Mouse (Mus musculus): ENCODE measurements around the gene Xpot.

Gene Xpot

DNA sequence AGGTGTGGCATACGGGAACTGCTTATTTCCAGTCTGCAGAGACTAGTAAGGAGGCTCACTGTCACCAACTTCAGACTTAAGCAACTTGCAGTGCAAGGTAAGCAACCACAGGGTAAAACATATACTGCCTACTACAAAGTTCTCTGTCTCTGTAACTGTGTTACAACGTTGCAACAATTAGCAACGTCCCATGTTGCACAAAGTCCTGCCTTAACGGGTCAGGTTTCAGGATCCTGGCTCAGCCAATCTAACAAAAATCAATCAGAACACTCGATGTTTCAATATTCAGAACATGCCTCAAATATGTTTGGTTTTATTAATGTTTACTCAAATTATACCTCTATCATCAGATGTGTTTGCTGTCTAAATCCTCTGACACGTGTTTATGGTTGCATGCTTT lies 3.7 kb downstream of the Xpot start:
- no peak for DNase-seq (ENCODE audit: low read depth, low spot score)

DNA sequence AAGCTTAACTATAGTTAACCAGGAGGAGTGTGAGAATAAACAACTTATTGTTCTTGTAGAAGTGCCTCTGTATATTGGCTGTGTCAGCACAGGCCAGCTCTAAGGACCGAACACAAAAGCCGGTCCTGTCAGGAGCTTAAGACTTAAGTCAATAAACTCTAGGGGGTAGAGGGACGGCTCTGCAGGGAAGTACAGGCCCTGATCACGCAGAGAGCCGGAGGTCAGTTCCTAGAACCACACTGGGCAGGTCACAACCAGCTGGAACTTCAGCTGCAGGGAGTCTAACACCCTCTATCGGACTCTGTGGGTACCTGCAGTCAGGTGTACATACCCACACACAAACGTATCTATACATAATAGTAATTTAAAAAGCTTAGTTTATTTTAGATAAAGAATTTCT lies 10.2 kb downstream of the Xpot start:
- no peak for DNase-seq (ENCODE audit: low read depth, low spot score)

DNA sequence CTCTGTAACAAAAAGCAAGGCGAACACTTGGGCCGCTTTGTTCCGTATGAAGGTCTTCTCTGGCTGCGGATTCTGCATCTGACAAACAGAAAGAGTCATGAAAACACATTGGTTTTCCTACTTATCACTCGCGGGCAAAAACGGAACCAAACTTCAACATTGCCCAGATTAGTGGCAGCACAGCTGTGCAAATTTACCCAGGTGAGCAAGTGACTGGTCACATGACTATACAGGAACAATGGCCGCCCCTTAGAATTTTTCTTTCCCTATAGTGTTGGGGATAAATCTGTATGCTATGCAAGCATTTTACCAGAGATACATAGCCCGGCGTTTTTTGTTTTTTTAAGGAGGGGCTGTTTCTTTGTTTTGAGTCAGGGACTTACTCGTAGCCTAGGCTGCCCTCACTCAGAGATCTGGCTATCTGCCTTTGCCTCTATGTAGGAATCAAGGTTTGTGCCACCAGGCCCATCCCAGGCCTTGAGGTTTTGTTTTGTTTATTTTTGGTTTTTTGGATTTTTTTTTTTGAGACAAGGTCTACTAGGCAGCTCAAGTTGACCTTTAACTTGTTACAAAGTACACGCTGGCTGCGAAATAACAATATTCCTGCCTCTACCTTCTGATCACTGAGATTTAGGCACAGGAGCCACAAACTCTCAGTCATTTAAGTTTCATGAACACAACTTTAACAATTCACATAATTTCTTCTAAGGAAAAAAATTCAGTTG lies 10.8 kb downstream of the Xpot start:
- DNase-seq (ENCODE audit: low read depth, low spot score) = no peak

DNA sequence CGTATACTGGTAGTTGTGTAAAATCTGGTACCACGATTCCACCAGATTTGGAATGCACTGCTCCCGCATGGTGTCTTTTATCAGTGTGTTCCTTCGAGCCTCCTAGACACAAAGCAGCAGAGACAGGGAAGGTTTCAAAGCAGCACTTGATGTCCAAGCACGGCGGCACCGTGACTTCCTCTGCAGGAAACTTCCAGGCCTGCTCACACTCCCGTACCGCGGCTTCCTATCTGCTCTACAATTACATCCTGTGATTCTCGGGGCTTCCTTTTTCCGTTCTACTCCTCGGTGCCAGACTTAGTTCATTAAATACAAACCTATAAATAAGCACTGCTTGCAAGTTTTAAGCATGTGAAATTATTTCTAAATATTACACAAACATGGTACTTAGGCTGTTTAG lies 12.6 kb downstream of the Xpot start:
- no peak for DNase-seq (ENCODE audit: low read depth, low spot score)

DNA sequence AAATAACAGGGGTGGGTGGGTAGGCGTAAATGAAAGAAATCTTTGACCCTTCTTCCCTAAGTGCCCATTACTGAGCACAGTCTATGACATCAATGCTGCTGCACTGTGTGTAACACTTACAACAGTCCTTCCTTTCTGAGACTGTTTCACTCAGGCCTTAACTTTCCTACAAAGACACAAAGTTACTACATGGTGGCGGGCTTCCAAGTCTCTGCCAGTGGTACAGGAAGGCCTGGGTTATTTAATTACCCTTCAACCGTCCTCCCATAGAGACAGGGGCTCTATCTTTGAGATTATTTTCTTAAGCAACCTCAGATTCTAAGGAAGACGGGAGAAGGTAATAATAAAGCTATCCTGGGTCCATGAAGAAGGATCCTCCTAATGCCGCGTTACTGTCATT lies 13.7 kb downstream of the Xpot start:
- DNase-seq (ENCODE audit: low read depth, low spot score) = no peak

DNA sequence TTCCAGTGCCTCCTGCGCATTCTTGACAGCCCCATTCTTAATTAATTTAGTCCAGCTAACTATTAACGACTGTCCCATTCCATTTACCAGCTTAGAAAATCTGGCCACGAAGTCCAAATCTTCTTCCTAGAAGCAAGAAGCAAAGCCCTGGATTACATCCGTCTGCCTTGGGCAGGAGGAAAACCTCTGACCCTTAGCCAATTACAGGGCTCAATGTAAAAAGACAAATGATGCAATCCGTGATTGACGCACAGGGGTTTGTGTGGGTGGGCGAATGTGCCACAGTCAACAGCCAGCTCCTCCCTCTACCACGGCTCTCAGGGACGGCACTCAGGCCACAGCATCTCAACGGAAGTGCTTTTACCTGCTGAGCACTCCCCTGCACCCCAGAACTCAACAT lies 14.5 kb downstream of the Xpot start:
- DNase-seq (ENCODE audit: low read depth, low spot score) = no peak

DNA sequence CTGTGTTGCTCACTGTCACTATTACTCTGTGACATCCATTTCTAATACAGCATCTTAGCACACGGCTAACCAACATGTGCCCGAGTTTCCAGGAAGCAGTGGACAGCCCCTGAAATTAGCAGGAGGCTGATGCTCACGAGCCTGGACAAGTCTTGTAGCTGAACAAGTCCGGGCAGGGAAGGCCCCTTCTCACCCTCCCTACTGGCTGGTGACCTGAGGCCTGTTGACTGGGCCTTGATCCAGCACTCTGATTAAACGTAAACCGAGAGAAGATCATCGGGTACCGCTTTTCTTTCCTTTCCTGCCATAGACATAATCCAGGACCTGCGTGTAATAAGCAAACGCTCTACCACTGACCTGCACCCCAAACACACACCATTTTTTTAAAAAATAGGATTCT lies 18.0 kb downstream of the Xpot start:
- no peak for DNase-seq (ENCODE audit: low read depth, low spot score)

DNA sequence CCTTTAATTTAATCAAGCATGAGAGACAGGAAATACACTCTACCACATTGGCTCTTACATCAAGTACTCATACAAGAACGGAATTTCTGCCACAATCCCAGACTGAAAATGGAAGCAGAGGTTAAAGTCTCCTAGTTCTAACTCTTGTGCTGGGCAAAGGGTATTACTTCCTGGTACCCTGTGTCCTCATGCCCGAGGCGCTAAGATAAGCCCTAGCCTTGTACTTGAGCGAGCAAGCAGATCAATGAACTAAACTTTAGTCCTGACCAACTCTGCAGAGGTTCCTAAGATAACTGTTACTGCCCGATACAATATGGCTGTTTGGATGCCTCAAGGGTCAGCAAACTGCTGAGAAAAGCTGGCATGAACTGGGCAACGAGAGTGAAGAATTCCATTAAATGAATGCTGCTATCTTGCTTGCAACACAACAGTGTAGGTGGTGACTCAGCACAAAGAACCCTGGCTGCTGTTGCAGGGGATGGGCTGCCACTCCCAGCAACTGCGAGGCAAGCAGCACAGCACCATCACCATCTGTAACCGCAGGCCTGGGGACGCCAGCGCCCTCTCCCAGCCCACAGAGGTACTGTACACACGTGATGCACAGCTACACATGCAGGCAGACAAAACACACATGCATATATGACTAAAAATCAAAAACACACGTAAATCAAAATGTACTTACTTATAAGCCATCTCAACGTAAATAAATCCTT lies 21.3 kb downstream of the Xpot start:
- no peak for DNase-seq (ENCODE audit: low read depth, low spot score)

DNA sequence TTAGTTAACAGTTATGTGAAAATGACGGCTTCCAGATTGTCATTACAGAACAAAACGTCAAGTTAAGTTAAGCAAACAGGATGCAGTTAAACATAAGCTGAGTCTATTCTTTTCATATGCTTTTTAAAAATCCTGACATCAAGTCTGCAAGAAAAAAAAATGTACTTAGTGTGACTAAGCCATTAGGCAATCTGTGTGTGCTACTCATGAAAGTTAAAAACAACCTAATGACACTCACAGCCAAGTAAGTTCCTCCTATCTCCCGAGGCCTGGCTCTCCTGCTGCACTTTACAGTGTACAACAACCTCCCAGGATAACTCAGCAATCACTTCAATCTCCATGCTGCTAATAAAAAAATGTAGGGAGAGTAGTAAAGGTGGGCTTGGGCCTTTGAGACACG lies 22.6 kb downstream of the Xpot start:
- DNase-seq (ENCODE audit: low read depth, low spot score) = no peak

DNA sequence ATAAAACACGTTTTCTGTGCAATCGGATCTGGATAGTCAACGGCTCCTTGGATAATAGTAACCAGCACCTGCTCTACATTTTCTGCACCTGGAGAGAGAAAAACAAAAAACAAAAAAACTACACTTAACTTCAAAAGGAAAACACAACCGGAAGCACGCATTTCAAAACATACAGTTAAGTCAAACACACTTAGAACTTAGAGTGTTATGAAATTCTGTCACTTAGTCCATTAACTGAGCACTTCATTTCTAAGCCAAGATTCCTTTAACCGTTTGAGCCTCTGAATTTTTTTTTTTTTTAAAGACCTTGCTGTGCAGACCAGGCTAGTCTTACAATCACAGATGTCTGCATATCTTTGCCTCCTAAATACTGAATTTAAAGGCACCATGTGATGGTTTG lies 24.9 kb downstream of the Xpot start:
- DNase-seq (ENCODE audit: low read depth, low spot score) = no peak

DNA sequence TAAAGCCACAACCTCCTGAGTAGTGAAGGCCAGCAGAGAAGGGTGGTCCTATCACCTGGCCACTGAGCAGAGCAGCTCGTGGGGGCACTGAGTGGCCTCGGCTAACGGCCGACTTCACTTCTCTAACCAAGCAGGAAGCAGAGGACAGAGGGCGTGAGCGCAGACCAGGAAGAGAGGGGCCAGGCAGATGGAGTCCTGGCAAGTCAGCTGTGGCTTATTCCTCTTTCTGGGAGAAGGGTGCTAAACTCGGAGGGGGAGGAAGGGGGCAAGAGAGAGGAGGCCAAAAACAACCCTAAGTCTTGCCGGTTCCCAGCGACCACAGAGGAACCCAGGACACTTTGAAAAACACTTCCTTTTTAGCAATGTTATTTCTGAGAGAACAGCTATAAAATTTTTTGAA lies 29.6 kb downstream of the Xpot start:
- no peak for DNase-seq (ENCODE audit: low read depth, low spot score)

DNA sequence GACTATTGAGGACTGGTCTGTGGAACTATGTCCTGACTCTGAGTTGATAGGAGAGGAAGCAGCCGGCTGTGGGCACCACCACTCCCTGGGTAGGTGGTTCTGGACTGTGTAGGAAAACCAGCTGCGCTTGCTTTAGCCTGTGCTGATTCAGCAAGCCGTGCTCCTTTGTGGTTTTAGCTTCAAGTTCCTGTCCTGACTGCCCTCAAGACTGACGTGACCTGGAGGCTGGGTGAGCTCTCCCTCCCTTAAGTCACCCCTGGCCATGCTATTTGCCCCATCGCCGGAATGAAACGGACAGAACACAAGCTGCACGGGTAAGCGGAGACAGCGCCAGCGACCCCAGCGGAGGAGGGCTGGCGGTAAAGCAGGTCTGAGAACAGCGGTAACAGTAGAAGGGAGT lies 35.0 kb downstream of the Xpot start:
- no peak for DNase-seq (ENCODE audit: low read depth, low spot score)

DNA sequence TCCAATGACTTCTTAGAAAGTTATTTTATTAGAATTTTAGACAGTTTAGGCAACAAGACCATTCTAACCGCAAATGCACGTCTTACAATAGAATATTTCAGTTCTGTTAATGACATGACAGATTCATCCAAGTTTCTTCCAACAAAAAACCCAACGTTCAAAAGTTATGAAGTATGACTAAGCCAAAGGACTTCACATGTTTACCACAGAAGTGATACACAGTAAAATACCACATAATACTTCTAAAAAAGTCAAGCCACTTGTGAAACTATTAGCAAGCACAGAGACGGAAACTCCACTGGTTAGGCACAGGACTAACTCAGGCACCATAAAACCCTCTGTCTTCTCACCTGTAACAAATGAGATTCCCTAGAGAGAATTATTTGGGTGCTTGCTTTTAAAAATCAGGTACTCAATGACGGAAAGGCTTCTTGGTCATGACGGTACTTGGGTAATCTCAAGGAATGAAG lies 38.7 kb downstream of the Xpot start:
- DNase-seq (ENCODE audit: low read depth, low spot score) = no peak

DNA sequence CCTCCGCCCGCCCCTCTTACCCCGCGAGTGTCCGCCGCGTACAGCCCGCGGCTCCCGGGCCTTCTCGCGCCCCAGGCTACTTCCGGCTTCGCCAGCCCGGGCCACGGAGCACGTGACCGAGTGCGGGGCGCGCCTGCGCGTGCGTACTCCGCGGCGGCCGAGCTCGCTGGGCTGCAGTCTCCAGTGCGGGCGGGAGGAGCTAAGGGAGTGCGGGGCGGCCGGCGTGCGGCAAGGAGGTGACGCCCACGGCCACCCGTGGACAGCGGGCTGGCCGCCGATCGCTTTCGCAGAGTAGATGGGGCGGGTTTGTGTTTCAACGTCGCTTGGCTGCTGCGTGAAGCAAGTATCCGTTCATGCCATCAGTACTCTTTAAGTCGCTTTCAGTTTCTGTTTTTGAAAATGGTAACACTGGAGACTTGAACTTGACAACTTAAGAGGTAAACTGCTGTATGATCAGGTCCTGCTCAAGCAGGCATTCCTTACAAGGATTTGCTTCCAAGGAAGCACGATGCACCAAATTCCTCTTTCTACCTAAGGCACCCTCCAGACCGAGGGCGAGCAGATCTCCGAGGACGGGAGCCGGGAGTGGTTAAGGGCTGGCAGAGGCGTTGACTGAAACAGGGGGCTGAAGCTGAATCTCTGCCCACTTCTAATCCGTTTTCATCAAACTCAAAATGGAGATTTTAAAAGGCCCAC lies 39.3 kb downstream of the Xpot start, which contains the start of gene Tbk1:
Tbk1 (minus strand) TSS at position 113 of the 696 bp plus-strand sequence.
- DNase-seq (ENCODE audit: low read depth, low spot score) = peak; percentile 81

DNA sequence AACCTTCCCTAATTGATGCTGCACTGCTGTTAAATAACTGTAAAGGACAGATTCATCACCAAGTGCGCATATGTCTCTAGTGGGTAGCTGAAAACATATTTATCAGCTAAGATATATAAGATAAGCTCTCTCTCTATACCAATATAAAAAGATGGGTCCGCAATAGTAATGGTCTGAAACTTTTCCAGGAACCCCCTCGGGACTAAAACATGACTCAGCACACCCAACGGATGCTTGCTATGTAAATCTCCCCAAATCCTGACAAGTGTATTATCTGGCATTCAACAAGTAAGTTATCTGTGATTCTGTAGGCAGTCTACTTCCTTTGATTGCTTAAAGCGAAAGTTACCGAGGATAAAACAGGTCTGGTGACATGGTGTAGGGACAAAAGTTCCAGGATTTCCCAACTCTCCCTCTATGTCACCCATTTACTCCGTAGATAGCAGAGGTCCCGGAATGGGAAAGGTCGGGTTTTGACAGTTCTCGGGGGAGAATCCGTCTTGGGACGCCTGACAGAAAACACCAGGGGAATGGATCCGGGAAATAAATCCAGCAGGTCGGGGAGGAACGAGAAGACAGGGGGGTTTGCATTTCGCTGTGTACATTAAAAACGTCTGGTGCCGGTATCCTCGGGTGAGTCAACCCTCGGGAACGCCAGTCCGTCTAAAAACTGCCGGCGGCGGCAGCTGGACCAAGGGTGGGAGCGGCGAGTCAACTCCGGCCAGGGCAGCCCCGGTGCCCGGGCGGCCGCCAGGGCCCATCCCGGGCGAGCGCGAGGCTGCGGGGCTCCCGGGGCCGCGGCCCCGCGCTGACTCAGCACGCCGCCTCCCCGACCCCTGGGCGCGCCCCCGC lies 40.1 kb downstream of the Xpot start:
- DNase-seq (ENCODE audit: low read depth, low spot score) = peak; percentile 40

DNA sequence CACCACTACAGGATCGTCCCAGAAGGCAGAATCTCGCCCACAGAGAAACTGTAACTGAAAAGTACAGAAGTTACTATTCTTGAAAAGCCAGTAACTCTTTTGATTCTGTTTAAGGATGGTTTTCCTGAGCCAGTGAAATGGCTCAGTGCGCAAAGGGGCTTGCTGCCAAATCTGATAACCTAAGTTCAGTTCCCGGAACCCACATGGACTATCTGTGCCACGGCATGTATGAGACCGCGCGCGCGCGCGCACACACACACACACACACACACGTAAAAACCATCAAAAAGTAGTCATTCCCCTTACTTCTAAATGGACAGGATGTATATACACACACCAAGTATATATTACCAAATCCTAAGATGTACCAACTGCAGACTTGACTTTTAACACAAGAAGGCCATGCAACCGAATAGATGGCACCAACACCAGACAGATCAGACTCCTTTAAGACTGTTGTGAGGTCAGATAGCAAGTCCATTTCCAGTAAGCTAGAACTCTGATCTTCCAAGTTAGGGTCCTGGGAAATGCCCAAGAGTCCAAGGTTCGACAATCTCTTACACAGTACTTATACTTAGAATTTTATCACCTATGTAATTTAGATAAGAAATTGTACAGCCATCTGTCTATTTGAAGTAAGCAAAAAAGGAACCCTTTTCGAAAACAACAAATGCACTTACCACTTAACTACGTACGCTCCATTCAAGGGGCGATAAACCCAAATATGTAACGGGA lies 40.9 kb downstream of the Xpot start:
- no peak for DNase-seq (ENCODE audit: low read depth, low spot score)

DNA sequence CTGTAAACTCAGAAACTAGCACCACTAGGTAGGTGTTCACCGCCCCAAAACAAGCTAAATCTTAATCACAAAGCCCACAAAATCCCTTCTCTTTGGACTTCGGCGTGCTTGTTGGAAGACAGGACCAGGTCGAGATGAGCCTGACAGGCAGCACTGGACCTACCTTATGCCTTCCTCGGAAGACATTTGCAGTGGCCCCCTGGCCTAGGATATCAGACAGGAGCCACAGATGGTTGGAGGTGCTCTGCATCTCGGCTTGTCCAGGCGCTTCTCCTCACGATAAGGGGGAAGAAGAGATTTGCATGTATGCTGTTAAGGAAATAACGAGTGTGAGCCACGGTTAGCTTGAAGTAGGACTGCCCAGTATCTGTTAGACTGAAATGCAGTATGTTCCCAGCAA lies 42.1 kb downstream of the Xpot start:
- DNase-seq (ENCODE audit: low read depth, low spot score) = no peak

DNA sequence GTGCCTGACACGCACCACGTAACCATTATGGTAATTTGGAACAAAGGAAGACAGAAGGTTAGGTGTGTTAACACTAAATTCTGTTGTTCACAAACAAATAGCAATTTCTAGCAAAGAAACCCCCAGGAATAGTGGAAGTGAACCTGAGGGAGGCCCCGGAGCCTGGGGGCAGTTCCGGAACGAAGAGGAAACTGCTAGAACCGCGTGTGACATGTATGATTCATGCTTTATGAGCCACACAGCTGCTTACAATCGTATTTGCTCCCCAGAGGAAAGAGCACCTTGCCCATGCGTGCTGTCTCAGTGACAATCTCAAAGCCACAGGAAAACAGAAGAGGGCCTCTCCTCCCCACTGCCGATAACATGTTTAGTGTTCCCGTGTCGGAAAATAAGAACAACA lies 43.1 kb downstream of the Xpot start:
- no peak for DNase-seq (ENCODE audit: low read depth, low spot score)

DNA sequence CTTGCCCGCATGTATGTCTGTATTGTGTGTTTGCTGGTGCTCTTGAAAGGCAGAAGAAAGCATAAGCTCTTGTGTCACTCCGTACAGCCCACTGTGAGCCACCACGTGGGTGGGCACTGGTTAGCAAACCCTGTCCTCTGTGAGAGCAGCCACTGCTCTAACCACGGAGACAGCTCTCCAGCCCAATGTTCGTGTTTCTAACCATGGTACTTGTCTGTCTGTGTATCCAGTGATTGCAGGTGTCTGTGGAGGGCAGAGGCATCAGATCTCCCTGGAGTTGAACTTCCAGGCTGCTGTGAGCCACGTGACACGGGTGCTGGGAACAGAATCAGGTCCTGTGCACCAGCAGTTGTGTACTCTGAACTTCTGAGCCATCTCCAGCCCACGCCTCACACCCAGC lies 43.8 kb downstream of the Xpot start:
- DNase-seq (ENCODE audit: low read depth, low spot score) = no peak

DNA sequence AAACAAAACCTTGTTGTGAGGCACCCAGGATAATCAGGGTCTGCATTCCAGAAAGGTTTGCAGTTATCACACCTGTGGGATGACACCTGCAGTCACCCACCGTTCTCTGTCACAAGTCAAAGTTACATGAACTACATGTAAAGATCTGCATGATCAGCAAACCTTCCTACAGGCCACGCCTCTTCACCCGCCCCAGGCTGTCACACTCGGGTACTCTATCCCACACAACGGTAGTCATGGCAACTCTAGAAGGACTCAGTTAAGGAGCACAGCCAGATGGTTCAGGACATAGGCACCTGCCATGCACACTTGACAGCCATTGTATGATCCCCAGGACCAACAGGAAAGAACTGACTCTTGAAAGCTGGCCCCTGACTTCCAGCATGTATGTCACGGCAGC lies 44.7 kb downstream of the Xpot start:
- DNase-seq (ENCODE audit: low read depth, low spot score) = no peak

DNA sequence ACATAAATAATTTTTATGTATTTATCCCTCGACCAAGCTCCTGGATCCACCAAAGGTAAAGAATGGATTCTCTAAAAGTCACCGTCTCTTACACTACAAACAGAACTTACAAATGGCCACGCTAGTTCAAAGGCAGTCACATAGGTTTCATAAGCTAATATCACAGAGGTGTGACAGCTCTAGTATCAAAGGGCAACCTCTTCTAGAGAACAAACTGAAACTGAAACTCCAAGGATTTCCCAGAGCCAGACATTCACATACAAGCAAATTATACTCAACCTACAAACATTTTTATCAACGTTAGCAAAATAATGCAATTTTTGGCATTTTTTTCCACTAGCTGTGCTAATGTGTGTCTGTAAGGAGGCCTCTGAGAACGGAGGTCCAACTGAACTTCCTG lies 45.8 kb downstream of the Xpot start:
- no peak for DNase-seq (ENCODE audit: low read depth, low spot score)
